Comparison of ENCODE assay signal across 8 mouse cellular contexts in genomic region chr2:120244679-120245420, GRCm38 (mm10). TPM values are rescaled to one million over a fixed set of nuclear protein-coding genes. Genes with fewer than 3 reads are reported as not detected.
A peak's percentile ranks its signal among the peaks of the same experiment; 100 is the strongest.
DNase-seq lines count a peak whose midpoint lies in the region; ATAC-seq and TF ChIP-seq lines count a peak whose summit lies in the region.

Pla2g4e (minus strand) TSS chr2:120245335.

- no peaks in the 10 kb centered on the region for H3K36me3 ChIP-seq in lung, embryonic 15.5 days
- H3K36me3 ChIP-seq in midbrain, embryonic 14.5 days (ENCODE audit: control insufficient read depth, insufficient read depth, low read length), result no peaks in the 10 kb centered on the region

- 5% methylated on average over 27 of the region's 27 CpGs for WGBS in lung, embryonic 15.5 days
- 5% methylated on average over 27 of the region's 27 CpGs for WGBS in lung, adult 2 months
- WGBS in midbrain, embryonic 14.5 days, result 4% methylated on average over 27 of the region's 27 CpGs

- H3K4me2 ChIP-seq in lung, embryonic 15.5 days, result peak within 1 kb of the TSS; percentile 60
- peak within 1 kb of the TSS; percentile 71 for H3K4me2 ChIP-seq in midbrain, embryonic 14.5 days (ENCODE audit: low read length)

- H3K27me3 ChIP-seq in lung, embryonic 15.5 days, result peaks cover 13% of the 10 kb centered on the region; the same call in 1 of the 2 replicates
- H3K27me3 ChIP-seq in midbrain, embryonic 14.5 days (ENCODE audit: control insufficient read depth, insufficient read depth, low read length), result no peaks in the 10 kb centered on the region

- TF ChIP-seq CTCF in lung, adult 2 months (IDR thresholded peaks at IDR 0.05; ENCODE audit: insufficient read depth, low read length), result no peak

- no peaks in the 10 kb centered on the region for H3K9me3 ChIP-seq in lung, embryonic 15.5 days
- H3K9me3 ChIP-seq in midbrain, embryonic 14.5 days (ENCODE audit: control insufficient read depth, low read length), result no peaks in the 10 kb centered on the region

- no peak for TF ChIP-seq POLR2A in lung, adult 2 months (IDR thresholded peaks at IDR 0.05; ENCODE audit: borderline replicate concordance, extremely low read depth, low read depth, low read length)

- ATAC-seq in lung, embryonic 15.5 days (ENCODE audit: borderline replicate concordance, extremely low read depth, low FRiP score, low TSS enrichment), result peak; percentile 55; the same call in 1 of the 2 replicates
- peak; percentile 70; the same call in 1 of the 2 replicates for ATAC-seq in midbrain, embryonic 14.5 days (ENCODE audit: low FRiP score, low TSS enrichment)
- ATAC-seq in granulocyte monocyte progenitor cell, adult 5-6 weeks (replicated peaks; ENCODE audit: poor library complexity, severe bottlenecking), result no peak

- DNase-seq in lung, adult 2 months, result no peak
- peak; percentile 59 for DNase-seq in embryo, embryonic 11 days
- peak in 1 of 2 experiments; percentile 33 for DNase-seq in gastrocnemius, postnatal 4 days (ENCODE audit: low spot score in 2 of 2)
- peak in 1 of 2 experiments; percentile 15 for DNase-seq in layer of hippocampus, postnatal 36 days
- DNase-seq in midbrain, embryonic 14.5 days, result peak; percentile 81
- no peak for DNase-seq in T-cell, adult 2 months (ENCODE audit: low spot score)

- H3K4me1 ChIP-seq in lung, embryonic 15.5 days, result 0 out of 2 replicates have a peak, but pooled peaks cover 2% of the 10 kb centered on the region
- no peaks in the 10 kb centered on the region for H3K4me1 ChIP-seq in lung, adult 2 months (ENCODE audit: control insufficient read depth, insufficient read depth, low read length)
- H3K4me1 ChIP-seq in midbrain, embryonic 14.5 days (ENCODE audit: control insufficient read depth, insufficient read depth, low read length), result peaks cover 5% of the 10 kb centered on the region; the same call in 1 of the 2 replicates

- no peak within 1 kb of the TSS for H3K9ac ChIP-seq in lung, embryonic 15.5 days
- H3K9ac ChIP-seq in midbrain, embryonic 14.5 days (replicated peaks; ENCODE audit: low read length), result peak within 1 kb of the TSS; percentile 66

- H3K4me3 ChIP-seq in lung, embryonic 15.5 days, result peak within 1 kb of the TSS; percentile 27
- H3K4me3 ChIP-seq in lung, adult 2 months (replicated peaks; ENCODE audit: extremely low read depth, low read depth, low read length), result no peak within 1 kb of the TSS
- peak within 1 kb of the TSS; percentile 42 for H3K4me3 ChIP-seq in midbrain, embryonic 14.5 days (replicated peaks; ENCODE audit: low read depth, low read length)

- H3K27ac ChIP-seq in lung, embryonic 15.5 days, result no peak within 1 kb of the TSS
- peak within 1 kb of the TSS; percentile 77 for H3K27ac ChIP-seq in midbrain, embryonic 14.5 days (replicated peaks; ENCODE audit: low read depth, low read length)

RNA-seq across cellular contexts. Expression of gene Pla2g4e, which starts in this region (rescaled TPM):
- polyA plus RNA-seq in lung, embryonic 15.5 days (2015; fragmentation: Nextera tagmentation; extraction: Ambion mirVana), result 0.37 TPM in 1 of 2 replicates, not detected in the other
- 0.24 and 6.3 TPM in 2 replicates for polyA plus RNA-seq in lung, adult 2 months (2012; rRNA removed)
- 10 to 100 TPM; 21.2 to 27.9 TPM for total RNA-seq in gastrocnemius, postnatal 4 days (2021)
- total RNA-seq in layer of hippocampus, postnatal 36 days (2021), result 10 to 100 TPM; 10.2 to 10.3 TPM
- polyA plus RNA-seq in midbrain, embryonic 14.5 days (2014; fragmentation: Nextera tagmentation; extraction: Ambion mirVana), result 3.5 and 6.4 TPM in 2 replicates
- not detected in 2 replicates for total RNA-seq in granulocyte monocyte progenitor cell, adult 5-6 weeks (2014; fragmentation: Nextera tagmentation)
- not detected in 2 replicates for total RNA-seq in granulocyte monocyte progenitor cell, adult 5-6 weeks (2017)

Comparison
In these comparisons a context has a peak if more than half of its experiments do, and no peak if none do; other contexts are left out.
1. RNA of gene Pla2g4e (total RNA-seq): 21.2 to 27.9 TPM in gastrocnemius, postnatal 4 days and 10.2 to 10.3 TPM in layer of hippocampus, postnatal 36 days; not detected in granulocyte monocyte progenitor cell, adult 5-6 weeks; every median in the first group is over 10 times any median in the second.
2. Peak in ATAC-seq, H3K4me3 ChIP-seq and H3K4me2 ChIP-seq in lung, embryonic 15.5 days; RNA of the gene not detected or under 1 TPM.
3. DNase-seq: peak in embryo, embryonic 11 days (single experiment) and midbrain, embryonic 14.5 days (single experiment); none in lung, adult 2 months (single experiment) and T-cell, adult 2 months (single experiment).